33 mouse cellular contexts compared by ENCODE assay signal in genomic region chr13:110039170-110039569, GRCm38 (mm10).
DNase-seq lines count a peak whose midpoint lies in the region; ATAC-seq lines count a peak whose summit lies in the region.
"Had no signal": no experiment of that assay in that cellular context is flagged by ENCODE, and none has a peak within 500 bp of the region (broad histone marks: within the 10 kb centered on the region; RNA-seq: fewer than 3 reads in every experiment).

No protein-coding gene starts in this region.

- no peaks in the 10 kb centered on the region for H3K36me3 ChIP-seq in intestine, embryonic 14.5 days (ENCODE audit: control insufficient read depth, insufficient read depth, low read length)
- no peaks in the 10 kb centered on the region for H3K36me3 ChIP-seq in intestine, embryonic 15.5 days
- H3K36me3 ChIP-seq in splenic B cell, adult 2 months (ENCODE audit: control insufficient read depth, insufficient read depth, low read length, poor library complexity, severe bottlenecking) = no peaks in the 10 kb centered on the region
- no peaks in the 10 kb centered on the region for H3K36me3 ChIP-seq in midbrain, embryonic 15.5 days (replicated peaks)
- no peaks in the 10 kb centered on the region for H3K36me3 ChIP-seq in hindbrain, embryonic 12.5 days
- H3K36me3 ChIP-seq: embryonic facial prominence, embryonic 10.5 days; embryonic facial prominence, embryonic 15.5 days; forebrain, embryonic 12.5 days; hindbrain, embryonic 10.5 days; midbrain, embryonic 12.5 days; neural tube, embryonic 12.5 days; stomach, embryonic 15.5 days had no signal

- no peak overlapping the region for H3K4me3 ChIP-seq in intestine, embryonic 14.5 days (ENCODE audit: low read depth, low read length)
- H3K4me3 ChIP-seq in intestine, embryonic 15.5 days (replicated peaks) = no peak overlapping the region
- H3K4me3 ChIP-seq in midbrain, embryonic 15.5 days = no peak overlapping the region
- no peak overlapping the region for H3K4me3 ChIP-seq in hindbrain, embryonic 12.5 days
- H3K4me3 ChIP-seq: embryonic facial prominence, embryonic 10.5 days; embryonic facial prominence, embryonic 15.5 days; forebrain, embryonic 12.5 days; hindbrain, embryonic 10.5 days; midbrain, embryonic 12.5 days; neural tube, embryonic 12.5 days; stomach, embryonic 15.5 days had no signal

- H3K4me2 ChIP-seq in intestine, embryonic 14.5 days (ENCODE audit: low read length) = no peak overlapping the region
- H3K4me2 ChIP-seq in intestine, embryonic 15.5 days (replicated peaks) = no peak overlapping the region
- H3K4me2 ChIP-seq in midbrain, embryonic 15.5 days = no peak overlapping the region
- H3K4me2 ChIP-seq in hindbrain, embryonic 12.5 days (replicated peaks) = no peak overlapping the region
- H3K4me2 ChIP-seq: embryonic facial prominence, embryonic 15.5 days; forebrain, embryonic 12.5 days; heart, embryonic 11.5 days; midbrain, embryonic 12.5 days; neural tube, embryonic 12.5 days; stomach, embryonic 15.5 days had no signal

- intact Hi-C loops in heart, postnatal 10 days (cut with DNase I) = no loop called here

- H3K9me3 ChIP-seq in intestine, embryonic 14.5 days (ENCODE audit: control insufficient read depth, low read length) = no peaks in the 10 kb centered on the region
- no peaks in the 10 kb centered on the region for H3K9me3 ChIP-seq in intestine, embryonic 15.5 days
- no peaks in the 10 kb centered on the region for H3K9me3 ChIP-seq in midbrain, embryonic 15.5 days
- no peaks in the 10 kb centered on the region for H3K9me3 ChIP-seq in hindbrain, embryonic 12.5 days (replicated peaks)
- H3K9me3 ChIP-seq: embryonic facial prominence, embryonic 10.5 days; embryonic facial prominence, embryonic 15.5 days; forebrain, embryonic 12.5 days; hindbrain, embryonic 10.5 days; midbrain, embryonic 12.5 days; neural tube, embryonic 12.5 days; stomach, embryonic 15.5 days had no signal

- no peaks in the 10 kb centered on the region for H3K27me3 ChIP-seq in intestine, embryonic 14.5 days (replicated peaks; ENCODE audit: control insufficient read depth, insufficient read depth, low read length)
- no peaks in the 10 kb centered on the region for H3K27me3 ChIP-seq in intestine, embryonic 15.5 days (replicated peaks)
- H3K27me3 ChIP-seq in splenic B cell, adult 2 months (ENCODE audit: control insufficient read depth, insufficient read depth, low read length, poor library complexity, severe bottlenecking) = no peaks in the 10 kb centered on the region
- H3K27me3 ChIP-seq in midbrain, embryonic 15.5 days (replicated peaks) = no peaks in the 10 kb centered on the region
- no peaks in the 10 kb centered on the region for H3K27me3 ChIP-seq in hindbrain, embryonic 12.5 days
- H3K27me3 ChIP-seq: embryonic facial prominence, embryonic 15.5 days; forebrain, embryonic 12.5 days; midbrain, embryonic 12.5 days; neural tube, embryonic 12.5 days; Patski; stomach, embryonic 15.5 days had no signal

- peak; percentile 27 for DNase-seq in intestine, embryonic 14.5 days (ENCODE audit: low spot score)
- peak; percentile 19 for DNase-seq in splenic B cell, adult 2 months (ENCODE audit: low read depth, low spot score)
- DNase-seq in heart, postnatal 10 days = no peak
- DNase-seq: adrenal gland, postnatal 25 days; cerebellum, adult 11-12 months; cerebellum, postnatal 10 days; forebrain, postnatal 0 days; gastrocnemius, postnatal 10 days; heart, adult 18-20 months; kidney, adult 9 months; kidney, postnatal 25 days; liver; lung, adult 2 months; lung, postnatal 14 days; thymus, adult 2 months; thymus, postnatal 36 days had no signal

- no peak overlapping the region for H3K9ac ChIP-seq in intestine, embryonic 14.5 days (ENCODE audit: low read length)
- no peak overlapping the region for H3K9ac ChIP-seq in intestine, embryonic 15.5 days
- no peak overlapping the region for H3K9ac ChIP-seq in midbrain, embryonic 15.5 days
- no peak overlapping the region for H3K9ac ChIP-seq in hindbrain, embryonic 12.5 days
- H3K9ac ChIP-seq: embryonic facial prominence, embryonic 15.5 days; forebrain, embryonic 12.5 days; forebrain, postnatal 0 days; liver, embryonic 14.5 days; midbrain, embryonic 12.5 days; neural tube, embryonic 12.5 days; stomach, embryonic 15.5 days had no signal

- 69% methylated on average over 9 of the region's 9 CpGs for WGBS in intestine, embryonic 14.5 days
- 70% methylated on average over 9 of the region's 9 CpGs for WGBS in intestine, embryonic 15.5 days
- 83% methylated on average over 9 of the region's 9 CpGs for WGBS in midbrain, embryonic 15.5 days
- whole genome bisulfite sequencing in hindbrain, embryonic 12.5 days = 85% methylated on average over 9 of the region's 9 CpGs

- H3K27ac ChIP-seq in intestine, embryonic 14.5 days (ENCODE audit: low read depth) = no peak overlapping the region
- H3K27ac ChIP-seq in intestine, embryonic 15.5 days = no peak overlapping the region
- no peak overlapping the region for H3K27ac ChIP-seq in midbrain, embryonic 15.5 days
- H3K27ac ChIP-seq in hindbrain, embryonic 12.5 days = no peak overlapping the region
- H3K27ac ChIP-seq: embryonic facial prominence, embryonic 10.5 days; embryonic facial prominence, embryonic 15.5 days; forebrain, embryonic 12.5 days; hindbrain, embryonic 10.5 days; liver, embryonic 14.5 days; midbrain, embryonic 12.5 days; neural tube, embryonic 12.5 days; stomach, embryonic 15.5 days had no signal

- H3K4me1 ChIP-seq in intestine, embryonic 14.5 days (replicated peaks; ENCODE audit: control insufficient read depth, insufficient read depth, low read length) = no peaks in the 10 kb centered on the region
- no peaks in the 10 kb centered on the region for H3K4me1 ChIP-seq in intestine, embryonic 15.5 days (replicated peaks)
- no peaks in the 10 kb centered on the region for H3K4me1 ChIP-seq in midbrain, embryonic 15.5 days
- H3K4me1 ChIP-seq in hindbrain, embryonic 12.5 days = no peaks in the 10 kb centered on the region
- H3K4me1 ChIP-seq: embryonic facial prominence, embryonic 10.5 days; embryonic facial prominence, embryonic 15.5 days; forebrain, embryonic 12.5 days; hindbrain, embryonic 10.5 days; midbrain, embryonic 12.5 days; neural tube, embryonic 12.5 days; stomach, embryonic 15.5 days had no signal

- no peak for ATAC-seq in intestine, embryonic 14.5 days (replicated peaks; ENCODE audit: low FRiP score, low TSS enrichment, low read depth)
- ATAC-seq in intestine, embryonic 15.5 days = no peak
- ATAC-seq in common myeloid progenitor, adult 5-6 weeks (replicated peaks; ENCODE audit: low read depth, poor library complexity, severe bottlenecking) = peak; percentile 58
- peak; percentile 79 for ATAC-seq in megakaryocyte progenitor cell, adult 5-6 weeks (replicated peaks; ENCODE audit: poor library complexity)
- ATAC-seq in midbrain, embryonic 15.5 days (replicated peaks) = no peak
- ATAC-seq in hindbrain, embryonic 12.5 days (ENCODE audit: low FRiP score) = no peak
- ATAC-seq: forebrain, postnatal 0 days; hindbrain, embryonic 16.5 days; intestine, postnatal 0 days; Patski had no signal

Comparison
In these comparisons a context has a peak if more than half of its experiments do, and no peak if none do; other contexts are left out.
1. ATAC-seq: peak in common myeloid progenitor, adult 5-6 weeks (single experiment) and megakaryocyte progenitor cell, adult 5-6 weeks (single experiment); none in intestine, embryonic 14.5 days (single experiment), intestine, embryonic 15.5 days (single experiment), midbrain, embryonic 15.5 days (single experiment) and hindbrain, embryonic 12.5 days (single experiment).
2. DNase-seq: peak in intestine, embryonic 14.5 days (single experiment) and splenic B cell, adult 2 months (single experiment); none in heart, postnatal 10 days (0 of 2).